Mouse (Mus musculus) left cerebral cortex, postnatal 10 days (tissue): ENCODE results near the gene Wdr5. TPM values are rescaled to one million over a fixed set of nuclear protein-coding genes. Genes with fewer than 3 reads are reported as not detected.

Source experiments
- DNase-seq, 2 experiments: peaks; one replicate each; pipeline ENCODE4 v3.0.0; 2021 to 2022; ENCODE audit warnings: low spot score in 2 of 2, mixed read lengths in 1 of 2; ENCODE audit errors: extremely low spot score in 1 of 2
- intact Hi-C: fragments of 180-260 bp; cut with DNase I; formaldehyde crosslinking; loops from one replicate; pipeline ENCODE4 v1.15.1; 2025
- total RNA-seq, 2 experiments: library from RNA; stranded (reverse); gene quantifications; 2 replicates each; pipeline ENCODE4 v1.2.3; 2021

The Wdr5 gene
- total RNA-seq, 2 experiments from 2014 or later = 43.6 to 44.9 TPM

DNA sequence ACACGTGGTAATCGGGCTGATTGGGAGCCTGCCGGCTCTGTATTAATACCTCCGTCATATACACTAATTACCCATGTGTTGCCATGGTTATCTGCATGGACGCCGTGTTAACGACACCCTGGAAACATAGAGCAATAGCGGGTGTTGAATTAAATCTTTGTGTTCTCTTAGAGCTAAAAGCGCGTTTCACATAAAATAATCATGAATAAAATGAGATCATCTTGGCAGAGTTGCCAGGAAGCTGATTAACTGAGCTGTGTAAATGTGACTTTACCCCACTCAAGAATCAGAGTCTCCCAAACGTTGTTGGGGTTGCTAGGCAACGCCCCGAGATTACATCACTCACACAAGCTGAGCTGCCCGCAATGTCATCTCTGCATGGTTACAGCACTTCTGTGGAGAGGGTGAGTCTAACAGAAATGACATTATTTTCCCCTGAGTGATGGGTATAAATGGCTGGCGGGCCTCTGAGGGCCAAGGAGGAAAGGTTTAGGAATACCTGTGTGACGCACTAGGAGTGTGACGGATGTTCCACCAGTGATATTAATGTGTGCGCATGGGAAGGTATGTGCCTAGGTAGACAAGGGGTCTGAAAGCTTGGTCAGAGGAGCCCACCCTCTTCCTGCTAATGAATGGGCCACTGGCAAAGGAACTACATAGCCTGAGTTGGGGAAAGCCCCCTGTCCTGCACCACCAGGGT, 58.1 kb downstream of the Wdr5 start:
- intact Hi-C loops = no loop called here
- peak; percentile 79 to 87 for DNase-seq

DNA sequence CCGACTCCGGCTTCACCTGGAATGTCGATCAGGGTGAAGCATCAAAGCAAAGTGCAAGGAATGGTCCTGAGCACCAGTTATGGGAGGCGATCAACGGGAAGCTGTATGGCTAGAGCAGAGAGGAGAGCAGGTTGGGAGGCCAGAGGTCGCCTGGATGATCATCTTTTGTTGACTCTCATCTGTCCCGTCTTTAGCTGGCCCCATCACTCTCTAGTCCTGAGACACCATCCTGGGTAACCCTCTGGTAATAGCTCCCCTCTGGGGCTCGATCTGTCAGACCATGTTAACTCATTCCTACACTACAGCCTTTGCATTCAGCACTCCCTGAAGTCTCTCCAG, 58.6 kb downstream of the Wdr5 start:
- intact Hi-C loops = no loop called here

DNA sequence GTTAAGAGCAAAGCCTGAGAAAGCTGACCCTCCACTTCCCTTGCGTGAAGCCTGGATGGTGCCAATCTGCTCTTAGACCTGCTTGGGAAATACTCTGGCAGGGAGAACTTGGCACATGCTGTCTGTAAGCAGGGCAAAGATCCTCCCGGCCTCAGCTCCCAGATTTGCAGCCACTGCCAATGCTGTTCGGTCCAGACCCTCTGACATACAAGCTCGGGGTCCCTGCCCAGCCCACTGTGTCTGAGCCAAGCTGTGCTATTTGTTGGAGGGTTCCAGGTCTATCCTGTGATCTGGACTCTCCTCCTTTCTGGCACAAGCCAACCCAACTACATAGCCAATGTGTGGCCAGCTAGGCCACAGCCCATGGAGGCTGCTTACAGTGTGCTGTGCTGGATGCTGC, 61.5 kb downstream of the Wdr5 start:
- intact Hi-C loops = no loop called here

More for the DNA sequence above, 58.6 kb downstream of the Wdr5 start:
- no peak for DNase-seq

DNA sequence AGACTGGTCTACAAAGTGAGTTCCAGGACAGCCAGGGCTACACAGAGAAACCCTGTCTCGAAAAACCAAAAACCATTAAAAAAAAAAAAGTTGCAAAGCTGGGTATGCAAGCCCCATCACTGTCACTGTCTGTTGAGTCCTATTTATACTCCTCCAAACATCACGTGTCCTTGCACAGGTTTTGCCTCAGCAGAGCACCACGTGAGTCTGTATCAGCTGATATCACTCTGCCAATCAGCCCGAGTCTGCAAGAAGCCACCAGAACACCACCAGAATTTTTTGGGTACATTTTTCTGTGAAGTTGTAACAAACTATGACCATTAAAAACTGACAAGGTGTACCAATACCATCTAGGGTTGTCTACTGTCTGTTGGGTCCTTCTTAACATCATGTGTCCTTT, 63.6 kb downstream of the Wdr5 start:
- no peak for DNase-seq
- intact Hi-C loops = no loop called here

More for the DNA sequence above, 61.5 kb downstream of the Wdr5 start:
- no peak for DNase-seq

DNA sequence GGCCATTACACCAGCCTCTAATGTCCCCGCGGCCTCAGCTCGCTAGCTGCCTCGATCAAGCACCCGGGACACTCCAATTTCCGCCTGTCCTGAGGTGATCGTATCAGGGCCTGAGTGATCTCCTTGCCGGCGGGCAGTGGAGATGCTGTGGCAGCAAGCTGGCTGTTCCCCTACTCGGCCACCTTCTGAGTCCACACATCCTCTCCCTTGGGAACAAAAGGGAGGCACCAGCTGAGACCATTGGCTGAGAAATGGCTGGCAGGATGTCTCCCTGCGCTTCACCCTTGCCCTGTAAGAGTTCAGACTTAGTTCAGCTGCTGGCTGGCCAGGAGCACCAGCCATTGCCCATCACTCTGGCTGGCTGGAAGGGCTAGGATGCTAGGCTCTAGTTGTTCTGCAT, 67.2 kb downstream of the Wdr5 start:
- no peak for DNase-seq
- intact Hi-C loops = no loop called here

DNA sequence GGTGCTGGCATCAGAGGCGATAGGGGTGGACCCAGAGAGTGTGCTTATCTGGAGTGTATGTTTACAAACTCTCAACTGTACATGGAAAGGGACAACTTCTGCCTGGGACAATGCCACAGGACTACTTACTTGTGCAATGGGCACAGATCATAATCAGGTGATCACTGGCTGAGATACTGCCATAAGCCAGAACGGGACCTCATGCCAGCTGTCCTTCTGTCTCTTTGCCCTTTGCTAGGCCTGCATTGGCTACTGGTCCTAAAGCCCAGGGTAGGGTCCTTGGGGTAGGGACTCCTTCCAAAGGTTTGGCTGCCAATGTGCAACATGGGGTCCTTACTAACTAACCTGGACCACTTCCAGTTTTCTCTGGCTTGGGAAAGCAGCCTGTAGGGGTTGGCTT, 68.1 kb downstream of the Wdr5 start:
- intact Hi-C loops = no loop called here

DNA sequence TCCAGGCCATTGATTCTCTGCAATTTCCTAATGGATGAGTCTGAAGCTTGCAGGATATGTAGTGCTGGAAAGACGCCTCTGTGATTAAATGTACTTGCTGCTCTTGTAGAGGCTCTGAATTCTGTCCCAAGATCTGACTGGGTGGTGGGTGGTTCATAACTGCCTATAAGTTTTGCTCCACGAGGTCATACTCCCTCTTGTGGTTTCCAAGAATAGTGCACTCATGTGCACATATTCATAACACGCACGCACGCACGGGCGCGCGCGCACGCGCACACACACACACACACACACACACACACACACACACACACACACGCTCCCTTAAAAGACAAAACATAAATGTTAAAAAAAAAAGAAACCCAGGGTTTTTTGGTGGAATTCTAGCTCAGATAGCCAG, 69.6 kb downstream of the Wdr5 start:
- intact Hi-C loops = no loop called here
- DNase-seq = no peak

More for the DNA sequence above, 68.1 kb downstream of the Wdr5 start:
- DNase-seq = no peak

Other genes with a start within 250 kb of the Wdr5 start
- gene Vav2, start 88.1 kb upstream of the Wdr5 start, total RNA-seq = 10 to 100 TPM; 26.1 to 29.0 TPM
- 10 to 100 TPM; 27.9 to 29.1 TPM for gene Brd3os, start 72.8 kb upstream of the Wdr5 start, total RNA-seq
- 10 to 100 TPM; 67.1 to 77.0 TPM for gene Brd3, start 7.5 kb upstream of the Wdr5 start, total RNA-seq
- gene Rxra, start 161.3 kb downstream of the Wdr5 start, total RNA-seq = 10 to 100 TPM; 10.8 to 12.2 TPM